Mouse (Mus musculus) hindbrain, embryonic 15.5 days (tissue): ENCODE measurements around the gene Siva1. TPM values are rescaled to one million over a fixed set of nuclear protein-coding genes. Genes with fewer than 3 reads are reported as not detected.

Source experiments
- ATAC-seq: fragments of 200-750 bp; cut with Nextera tagmentation; 2 replicates; pipeline ENCODE4 v1.8.0; 2017; ENCODE audit warnings: low read depth, moderate number of reproducible peaks, moderate TSS enrichment; ENCODE audit not compliant: low FRiP score
- H3K27ac ChIP-seq: fragments of 300-500 bp; sonication (generic); replicated peaks from 2 replicates; pipeline ENCODE4 v1.5.1; 2015; ENCODE audit warnings: mild to moderate bottlenecking, inconsistent platforms
- H3K27me3 ChIP-seq: fragments of 300-500 bp; sonication (generic); 2 replicates; pipeline ENCODE4 v1.6.1; 2015; ENCODE audit warnings: control low read depth, inconsistent platforms
- H3K36me3 ChIP-seq: fragments of 300-500 bp; sonication (generic); 2 replicates; pipeline ENCODE4 v1.6.1; 2015; ENCODE audit warnings: control low read depth, inconsistent platforms
- H3K4me1 ChIP-seq: fragments of 300-500 bp; sonication (generic); replicated peaks from 2 replicates; pipeline ENCODE4 v1.6.1; 2015; ENCODE audit warnings: control low read depth, inconsistent platforms
- H3K4me2 ChIP-seq: fragments of 300-500 bp; sonication (generic); 2 replicates; pipeline ENCODE4 v1.6.1; 2015; ENCODE audit warnings: moderate library complexity, mild to moderate bottlenecking, inconsistent platforms
- H3K4me3 ChIP-seq: fragments of 300-500 bp; sonication (generic); 2 replicates; pipeline ENCODE4 v1.5.1; 2015; ENCODE audit warnings: mild to moderate bottlenecking, inconsistent platforms
- H3K9ac ChIP-seq: fragments of 300-500 bp; sonication (generic); 2 replicates; pipeline ENCODE4 v1.6.1; 2015; ENCODE audit warnings: inconsistent platforms
- H3K9me3 ChIP-seq: fragments of 300-500 bp; sonication (generic); 2 replicates; pipeline ENCODE4 v1.6.1; 2016; ENCODE audit warnings: control low read depth, inconsistent platforms
- WGBS: fragments of 180-500 bp; shearing (Covaris S2); methylation state at CpG from one replicate; pipeline ENCODE4 v1.1.7; 2015; 5-methylcytosine and 5-hydroxymethylcytosine counted together
- polyA plus RNA-seq: library from polyadenylated mRNA; unstranded; fragments of >200 nt; fragmentation: Nextera tagmentation; extraction: Ambion mirVana; gene quantifications from 2 replicates; pipeline ENCODE4 v1.2.1, GENCODE M21; 2015

Siva1 gene
- polyA plus RNA-seq, 1 experiment from 2014 or later, result 55.6 TPM

GRCm38 (mm10) chr12:112644855-112645506 is 502 bp downstream of the Siva1 start:
- H3K9ac ChIP-seq, result peak overlapping the region; percentile 67
- ATAC-seq, result peak; percentile 52
- peak overlapping the region; percentile 57 for H3K4me3 ChIP-seq
- peak overlapping the region; percentile 86 for H3K27ac ChIP-seq
- H3K27me3 ChIP-seq, result no peaks in the 10 kb centered on the region
- under 1% methylated on average over 75 of the region's 75 CpGs for WGBS
- peak overlapping the region; percentile 73 for H3K4me2 ChIP-seq
- H3K36me3 ChIP-seq, result peaks cover 21% of the 10 kb centered on the region; the same call in 1 of the 2 replicates
- peaks cover 21% of the 10 kb centered on the region for H3K4me1 ChIP-seq
- H3K9me3 ChIP-seq, result no peaks in the 10 kb centered on the region

DNA sequence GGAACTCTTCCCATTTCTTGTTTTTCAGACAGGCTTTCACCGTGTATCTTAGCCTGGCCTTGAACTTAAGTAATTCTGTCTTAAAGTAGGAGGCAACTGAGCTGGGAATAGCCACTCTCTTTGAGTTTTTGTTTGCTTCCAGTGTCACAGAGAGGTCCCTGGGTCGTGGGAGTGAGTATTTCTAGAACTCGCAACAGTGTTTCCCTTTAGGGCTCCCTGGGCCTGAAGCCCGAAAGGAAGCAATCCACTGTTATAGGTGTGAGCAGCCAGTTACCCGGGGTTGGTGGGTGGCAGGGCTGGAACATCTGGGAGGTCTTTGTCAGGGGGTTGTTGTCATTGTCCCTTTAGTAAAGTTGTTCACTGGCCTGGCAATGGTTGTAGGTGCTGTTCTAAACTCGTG is 1.7 kb downstream of the Siva1 start:
- no peak for ATAC-seq
- Histone ChIP-seq H3K4me1 (peaks cover 21% of the 10 kb centered on the region), H3K36me3 (peaks cover 23% of the 10 kb centered on the region; the same call in 1 of the 2 replicates), H3K4me3 (peak overlapping the region; percentile 57; the same call in 1 of the 2 replicates), H3K9ac (no peak overlapping the region), H3K4me2 (peak overlapping the region; percentile 73), H3K27me3 (no peaks in the 10 kb centered on the region), H3K27ac (no peak overlapping the region), H3K9me3 (no peaks in the 10 kb centered on the region)
- WGBS, result 55% methylated on average over 6 of the region's 6 CpGs

- no peak overlapping the region for H3K9ac ChIP-seq
- WGBS, result 91% methylated on average over 5 of the region's 5 CpGs
- peaks cover 21% of the 10 kb centered on the region for H3K4me1 ChIP-seq
- no peak overlapping the region for H3K4me2 ChIP-seq
- H3K4me3 ChIP-seq, result no peak overlapping the region
- H3K27me3 ChIP-seq, result no peaks in the 10 kb centered on the region
- peaks cover 24% of the 10 kb centered on the region; the same call in 1 of the 2 replicates for H3K36me3 ChIP-seq
- no peak overlapping the region for H3K27ac ChIP-seq
- H3K9me3 ChIP-seq, result no peaks in the 10 kb centered on the region
- no peak for ATAC-seq
These were observed 3.6 kb downstream of the Siva1 start for GRCm38 (mm10) chr12:112648081-112648480.

DNA sequence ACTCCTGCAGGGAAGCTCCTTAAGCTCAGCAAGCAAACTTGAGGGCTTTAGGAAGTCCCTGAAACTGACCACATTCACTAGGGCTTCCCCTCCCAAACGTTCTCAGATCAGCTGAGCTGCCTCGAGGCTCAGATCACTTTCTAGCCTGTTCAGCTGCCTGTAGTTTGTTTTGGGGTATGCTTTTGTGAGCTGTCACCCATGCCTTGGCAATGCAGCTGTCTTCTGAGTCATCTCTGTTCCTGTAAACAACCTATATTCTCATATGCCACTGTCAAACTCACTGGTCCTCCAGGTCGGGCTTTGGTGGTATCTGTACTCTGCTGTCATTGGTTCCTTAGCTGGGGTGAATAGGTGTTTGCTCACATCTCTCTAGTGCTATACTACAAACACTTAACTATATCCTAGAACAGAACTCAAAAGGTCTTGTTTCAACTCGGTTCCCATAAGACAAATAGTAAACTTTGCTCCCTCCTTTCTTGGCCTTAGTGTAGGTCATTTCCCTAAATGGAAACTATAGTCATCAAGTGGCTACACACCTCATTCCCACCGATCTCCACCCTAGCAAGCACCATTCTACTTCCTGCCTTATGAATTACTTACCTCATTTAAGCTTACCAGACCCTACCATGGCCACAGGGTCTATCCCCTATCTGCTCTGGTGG is 7.4 kb downstream of the Siva1 start:
- Histone ChIP-seq H3K4me1 (peaks cover 6% of the 10 kb centered on the region; the same call in 1 of the 2 replicates), H3K9ac (no peak overlapping the region), H3K4me2 (no peak overlapping the region), H3K27me3 (no peaks in the 10 kb centered on the region), H3K36me3 (peaks cover 55% of the 10 kb centered on the region), H3K4me3 (no peak overlapping the region), H3K27ac (no peak overlapping the region), H3K9me3 (no peaks in the 10 kb centered on the region)
- no peak for ATAC-seq
- WGBS, result 83% methylated on average over 5 of the region's 5 CpGs

DNA sequence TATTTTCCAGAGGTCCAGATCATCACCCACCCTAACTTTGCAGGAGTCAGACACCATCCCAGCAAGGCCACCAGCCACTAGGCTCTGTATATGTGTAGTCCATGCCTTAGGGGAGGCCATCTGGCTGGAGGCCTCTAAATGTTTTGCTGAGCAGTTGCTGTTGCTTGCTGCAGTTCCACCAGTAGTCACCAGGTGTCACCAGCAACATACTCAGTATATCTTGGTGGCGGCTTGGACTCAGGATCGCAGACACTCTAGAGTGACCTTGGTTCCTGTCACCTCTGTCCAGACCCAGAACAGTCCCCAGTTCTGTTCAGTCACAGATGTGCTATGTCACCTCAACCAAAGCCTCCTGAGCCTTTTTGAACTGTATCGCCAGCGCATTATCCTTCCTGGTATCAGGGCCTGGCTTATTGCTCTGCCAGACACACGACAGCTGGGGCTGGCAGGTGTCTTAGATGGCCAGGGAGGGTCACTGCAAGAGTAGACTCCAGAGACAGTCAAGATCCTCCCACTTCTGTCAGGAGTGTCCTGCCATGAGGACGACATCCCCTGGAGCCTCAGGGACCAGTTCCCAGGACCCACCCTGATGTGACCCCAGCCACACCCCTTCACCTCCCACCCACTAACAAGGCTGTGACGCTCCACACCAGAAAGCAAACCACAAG is 8.8 kb downstream of the Siva1 start:
- no peak overlapping the region for H3K9ac ChIP-seq
- WGBS, result 42% methylated on average over 7 of the region's 7 CpGs
- no peak overlapping the region for H3K4me2 ChIP-seq
- H3K4me1 ChIP-seq, result 0 out of 2 replicates have a peak, but pooled peaks cover 5% of the 10 kb centered on the region
- ATAC-seq, result peak; percentile 50
- H3K27ac ChIP-seq, result peak overlapping the region; percentile 20
- no peak overlapping the region for H3K4me3 ChIP-seq
- no peaks in the 10 kb centered on the region for H3K9me3 ChIP-seq
- peaks cover 61% of the 10 kb centered on the region for H3K36me3 ChIP-seq
- no peaks in the 10 kb centered on the region for H3K27me3 ChIP-seq

- no peak for ATAC-seq
- H3K9me3 ChIP-seq, result no peaks in the 10 kb centered on the region
- 0 out of 2 replicates have a peak, but pooled peaks cover 5% of the 10 kb centered on the region for H3K4me1 ChIP-seq
- peaks cover 61% of the 10 kb centered on the region for H3K36me3 ChIP-seq
- H3K4me3 ChIP-seq, result no peak overlapping the region
- H3K27ac ChIP-seq, result 0 out of 2 replicates have a peak overlapping the region, but pooled peaks have one; percentile 9
- WGBS, result 79% methylated on average over 5 of the region's 5 CpGs
- H3K27me3 ChIP-seq, result no peaks in the 10 kb centered on the region
- no peak overlapping the region for H3K9ac ChIP-seq
- H3K4me2 ChIP-seq, result no peak overlapping the region
These were observed 9.6 kb downstream of the Siva1 start for GRCm38 (mm10) chr12:112654076-112654475.

- WGBS, result 77% methylated on average over 7 of the region's 7 CpGs
- Histone ChIP-seq H3K4me3 (no peak overlapping the region), H3K27ac (no peak overlapping the region), H3K4me2 (no peak overlapping the region), H3K4me1 (peaks cover 35% of the 10 kb centered on the region), H3K9me3 (no peaks in the 10 kb centered on the region), H3K27me3 (no peaks in the 10 kb centered on the region), H3K36me3 (peaks cover 57% of the 10 kb centered on the region), H3K9ac (no peak overlapping the region)
- ATAC-seq, result no peak
These were observed 14.1 kb downstream of the Siva1 start for GRCm38 (mm10) chr12:112658619-112659018.

- H3K4me3 ChIP-seq, result no peak overlapping the region
- no peaks in the 10 kb centered on the region for H3K9me3 ChIP-seq
- H3K36me3 ChIP-seq, result peaks cover 52% of the 10 kb centered on the region
- H3K27me3 ChIP-seq, result no peaks in the 10 kb centered on the region
- H3K4me2 ChIP-seq, result no peak overlapping the region
- no peak for ATAC-seq
- H3K4me1 ChIP-seq, result peaks cover 38% of the 10 kb centered on the region
- no peak overlapping the region for H3K27ac ChIP-seq
- WGBS, result 81% methylated on average over 6 of the region's 6 CpGs
- no peak overlapping the region for H3K9ac ChIP-seq
These were observed 14.6 kb downstream of the Siva1 start for GRCm38 (mm10) chr12:112659109-112659508.

DNA sequence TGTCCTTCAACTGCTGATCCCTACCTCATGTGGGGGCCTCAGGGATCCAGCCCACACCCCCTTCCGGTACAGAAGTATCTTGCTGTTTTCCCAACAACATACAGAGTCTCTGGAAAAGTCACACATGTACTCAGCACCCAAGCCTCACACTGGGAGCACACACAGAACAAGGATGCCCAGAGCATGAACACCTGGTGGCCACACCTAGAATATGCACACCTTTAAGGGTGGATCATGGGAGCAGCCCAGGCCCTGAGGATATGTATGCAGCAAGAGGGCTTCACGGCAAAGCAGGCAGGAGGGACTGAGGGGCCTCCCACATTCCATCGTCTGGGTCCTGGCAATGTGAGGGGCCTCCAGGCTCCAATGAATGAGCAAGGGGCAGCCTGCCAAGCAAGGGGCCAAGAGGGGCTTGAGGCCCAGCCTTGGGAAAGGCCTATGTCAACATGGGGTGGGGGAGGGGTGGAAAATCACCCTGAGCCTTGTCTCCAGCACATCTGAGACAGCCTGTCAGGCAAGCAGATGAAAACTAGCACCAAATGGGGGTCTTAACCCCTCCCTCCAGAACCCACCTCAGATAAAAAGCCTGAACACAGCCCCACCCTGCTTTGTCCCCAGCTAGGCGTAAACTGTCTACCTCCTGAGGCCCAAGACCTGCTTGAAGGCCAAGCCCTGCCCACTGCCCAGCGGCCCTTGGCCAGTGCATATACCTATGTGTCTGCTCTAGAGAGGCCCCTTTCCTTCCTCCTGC is 16.3 kb downstream of the Siva1 start:
- Histone ChIP-seq H3K36me3 (peaks cover 38% of the 10 kb centered on the region), H3K27ac (peak overlapping the region; percentile 80), H3K4me1 (peaks cover 55% of the 10 kb centered on the region), H3K4me3 (no peak overlapping the region), H3K27me3 (no peaks in the 10 kb centered on the region), H3K4me2 (peak overlapping the region; percentile 16; the same call in 1 of the 2 replicates), H3K9ac (no peak overlapping the region), H3K9me3 (no peaks in the 10 kb centered on the region)
- ATAC-seq, result peak; percentile 35
- 28% methylated on average over 5 of the region's 5 CpGs for WGBS

- ATAC-seq, result no peak
- H3K4me1 ChIP-seq, result peaks cover 60% of the 10 kb centered on the region
- H3K4me2 ChIP-seq, result peak overlapping the region; percentile 2; the same call in 1 of the 2 replicates
- no peaks in the 10 kb centered on the region for H3K27me3 ChIP-seq
- no peaks in the 10 kb centered on the region for H3K9me3 ChIP-seq
- no peak overlapping the region for H3K4me3 ChIP-seq
- H3K9ac ChIP-seq, result no peak overlapping the region
- H3K27ac ChIP-seq, result peak overlapping the region; percentile 80
- peaks cover 33% of the 10 kb centered on the region for H3K36me3 ChIP-seq
- 51% methylated on average over 3 of the region's 3 CpGs for WGBS
These were observed 16.8 kb downstream of the Siva1 start for GRCm38 (mm10) chr12:112661327-112661605.

DNA sequence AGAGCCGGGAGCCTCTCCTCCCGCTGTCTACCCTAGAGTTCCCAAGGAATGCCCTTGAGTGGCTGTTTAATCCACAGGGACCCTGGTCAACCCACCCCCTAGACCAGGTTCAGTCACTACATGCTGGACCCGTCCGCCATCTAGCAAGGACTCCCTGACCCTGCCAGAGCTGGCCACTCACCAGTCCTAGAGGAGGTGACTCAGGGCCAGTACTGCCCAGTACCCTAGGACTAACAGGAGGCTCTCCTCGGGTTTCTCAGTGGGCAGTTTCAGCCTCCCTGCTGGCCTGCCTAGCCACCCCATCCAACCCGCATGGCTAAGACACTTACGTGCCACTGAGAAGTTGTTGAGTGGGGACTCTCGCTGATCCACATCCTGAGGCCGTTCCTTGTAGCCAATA is 17.4 kb downstream of the Siva1 start:
- Histone ChIP-seq H3K9ac (no peak overlapping the region), H3K36me3 (peaks cover 27% of the 10 kb centered on the region), H3K27ac (peak overlapping the region; percentile 80), H3K4me2 (no peak overlapping the region), H3K9me3 (no peaks in the 10 kb centered on the region), H3K27me3 (no peaks in the 10 kb centered on the region), H3K4me1 (peaks cover 66% of the 10 kb centered on the region), H3K4me3 (no peak overlapping the region)
- no peak for ATAC-seq
- 72% methylated on average over 9 of the region's 9 CpGs for WGBS
